Mouse (Mus musculus): ENCODE measurements at regions not wholly inside any gene's neighbourhood (a gene's known extent, or its start where the extent isn't known, plus 50 kb on each side); places are given as distances from the start of the nearest gene placed in this dataset.
"Not testable (repeated sequence)": the region's sequence is repeated elsewhere in the genome, so short reads cannot be mapped to it uniquely, and the experiment has no call there.

DNA sequence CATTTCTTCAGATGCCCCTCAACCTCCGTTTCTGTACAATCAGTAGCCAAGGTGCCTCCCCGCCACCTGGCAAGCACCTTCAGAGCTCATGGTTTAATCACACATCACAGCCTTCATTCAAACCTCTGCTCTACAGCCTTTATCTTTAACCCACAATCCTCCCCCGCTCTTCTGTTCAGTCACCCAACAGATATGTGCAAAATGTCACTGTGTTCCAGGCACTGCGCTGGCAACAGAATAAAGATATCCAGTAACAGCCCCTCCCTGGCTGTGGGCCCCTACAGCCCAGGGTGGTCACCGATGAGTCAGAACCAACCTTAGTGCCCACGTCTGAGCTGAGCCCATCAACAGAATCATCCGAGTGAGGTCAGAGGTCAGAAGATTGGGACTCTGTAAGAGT, 54.3 kb upstream of the Ddr1 start:
- no peak for DNase-seq

DNA sequence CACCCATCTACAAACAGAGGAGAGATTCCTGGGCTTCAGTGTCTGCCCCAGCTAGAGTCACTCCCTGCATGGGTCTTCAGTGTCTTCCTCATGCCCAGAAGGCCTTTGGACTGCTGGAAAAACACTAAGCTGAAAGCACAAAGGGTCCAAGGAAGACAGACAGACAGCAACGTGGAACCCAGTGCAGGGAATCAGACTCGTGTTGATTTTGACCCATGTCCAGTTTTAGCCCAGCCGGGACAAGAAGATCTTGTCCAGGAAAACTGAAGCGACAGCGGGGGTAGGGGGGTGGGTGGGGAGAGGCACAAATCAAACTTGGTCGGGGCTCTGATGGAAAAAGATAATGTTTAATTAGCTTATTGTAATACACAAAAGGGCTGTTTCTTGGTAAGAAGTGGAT, 55.3 kb upstream of the Ddr1 start:
- DNase-seq, result peak in 1 of 2 experiments; percentile 56

DNA sequence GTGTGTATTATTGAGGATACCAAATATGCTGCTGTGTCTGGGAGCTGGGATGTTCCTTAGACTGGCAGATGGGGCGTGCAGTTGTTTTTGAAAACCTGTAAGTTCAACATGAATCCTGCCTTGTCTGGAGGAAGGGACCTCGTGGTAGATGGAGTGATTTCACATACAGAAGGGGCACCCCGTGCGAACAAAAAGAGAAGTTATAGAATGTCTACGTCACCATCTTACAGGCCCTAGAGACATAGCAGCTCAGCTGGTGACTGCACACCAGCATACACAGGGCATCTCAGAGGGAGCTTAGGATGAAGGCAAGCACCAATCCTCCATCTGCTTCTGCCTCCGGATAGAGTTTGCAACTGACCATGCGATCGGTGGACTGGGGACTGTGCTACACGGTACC, 58.2 kb upstream of the Ddr1 start:
- no peak for DNase-seq

DNA sequence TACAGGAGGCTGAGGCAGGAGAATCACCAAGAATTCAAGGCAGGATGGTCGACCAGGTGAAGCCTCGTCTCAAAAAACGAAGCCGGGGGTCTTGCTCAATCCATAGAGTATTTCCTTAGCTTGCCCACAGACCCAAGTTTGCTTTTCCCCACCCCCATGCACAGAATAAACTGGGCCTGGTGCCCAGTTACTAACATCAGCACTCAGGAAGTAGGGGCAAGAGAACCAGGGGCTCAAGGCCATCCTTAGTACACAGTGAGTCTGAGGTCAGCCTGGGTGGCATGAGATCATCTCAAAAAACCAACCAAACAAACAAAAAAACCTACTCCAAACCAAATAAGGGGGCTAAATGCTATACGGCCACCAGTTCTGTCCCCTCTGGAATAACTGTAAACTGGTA, 58.4 kb upstream of the Ier3 start:
- DNase-seq, result no peak

DNA sequence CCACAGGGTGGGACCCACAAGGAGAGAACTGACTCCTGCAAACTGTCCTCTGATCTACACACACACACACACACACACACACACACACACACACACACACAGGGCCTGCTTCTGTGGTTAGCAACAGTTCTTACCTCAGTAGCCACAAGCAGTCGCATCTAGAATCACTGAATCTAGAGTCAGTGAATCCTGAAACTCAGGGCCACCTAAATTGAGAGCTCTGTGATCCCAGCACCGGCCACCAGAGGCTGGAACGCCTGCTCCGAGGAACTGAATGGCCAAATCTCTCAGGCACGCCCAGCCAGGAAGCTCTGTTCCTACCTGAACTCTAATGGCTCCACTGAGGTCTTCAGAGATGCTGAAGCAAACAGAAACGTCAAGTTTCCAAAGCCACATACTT, 57.6 kb upstream of the Ier3 start:
- DNase-seq, result peak; percentile 20 to 72

DNA sequence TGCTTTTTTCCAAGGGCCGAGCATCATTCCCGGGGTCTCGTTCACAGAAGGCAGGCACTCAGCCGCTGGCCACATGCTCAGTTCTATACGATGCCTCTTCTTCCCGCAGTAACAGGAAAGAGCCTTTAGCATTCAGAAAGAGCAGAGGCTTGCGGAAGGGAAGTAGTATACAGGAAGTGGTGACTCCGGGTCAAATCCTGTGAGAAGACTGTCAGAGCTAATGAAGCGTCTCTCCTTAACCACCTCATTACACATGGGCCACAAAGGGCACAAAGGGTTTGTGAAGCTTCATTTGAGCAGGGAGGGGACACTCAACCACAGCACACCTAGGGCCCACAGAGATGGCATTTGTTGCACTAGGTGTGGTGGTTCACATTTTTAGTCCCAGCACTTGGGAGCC, 55.1 kb upstream of the Ier3 start:
- DNase-seq, result no peak

DNA sequence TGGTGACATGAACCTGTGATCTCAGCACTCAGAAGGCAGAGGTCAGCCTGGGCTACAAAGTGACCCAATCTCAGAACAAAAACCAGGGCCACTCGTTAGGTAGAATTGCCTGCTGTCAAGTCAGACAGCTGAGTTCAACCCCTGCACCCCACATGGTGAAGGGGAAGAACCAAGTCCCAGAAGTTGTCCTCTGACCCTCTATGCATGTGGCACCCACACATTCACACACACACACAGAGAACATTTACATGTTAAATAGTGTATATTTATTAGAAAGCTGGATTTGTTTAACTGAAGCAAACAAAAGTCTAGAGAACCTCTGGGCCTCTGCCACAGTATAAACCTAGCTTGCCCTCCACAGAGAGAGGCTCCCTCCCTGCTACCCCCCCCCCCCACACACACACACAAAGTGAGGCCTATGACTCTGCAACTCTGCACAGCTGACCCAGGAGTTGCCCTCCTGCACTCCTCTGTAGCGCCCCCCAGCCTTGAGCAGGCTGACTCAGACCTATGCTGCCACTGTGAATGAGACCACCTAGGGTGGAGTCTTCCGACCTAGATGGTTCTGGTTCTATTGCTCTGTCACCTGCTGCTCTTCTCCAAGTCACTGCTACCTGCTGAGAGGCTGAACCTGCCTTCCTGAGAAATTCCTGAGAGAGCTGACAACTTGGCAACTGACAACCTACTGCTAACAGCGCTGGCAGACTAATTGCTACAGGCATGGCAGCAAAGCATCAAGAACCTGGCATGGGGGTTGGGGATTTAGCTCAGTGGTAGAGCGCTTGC, 52.1 kb upstream of the Ier3 start:
- no peak for DNase-seq

DNA sequence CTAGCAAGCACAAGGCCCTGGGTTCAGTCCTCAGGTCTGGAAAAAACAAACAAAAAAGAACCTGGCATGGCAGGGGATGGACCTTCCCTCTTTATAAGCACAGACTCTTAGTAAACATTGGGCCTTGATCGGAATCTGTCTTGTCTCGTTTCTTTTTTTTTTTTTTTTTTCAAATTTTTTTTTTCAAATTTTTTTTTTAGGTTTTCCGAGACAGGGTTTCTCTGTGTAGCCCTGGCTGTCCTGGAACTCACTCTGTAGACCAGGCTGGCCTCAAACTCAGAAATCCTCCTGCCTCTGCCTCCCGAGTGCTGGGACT, 51.6 kb upstream of the Ier3 start:
- not testable (repeated sequence) for DNase-seq

DNA sequence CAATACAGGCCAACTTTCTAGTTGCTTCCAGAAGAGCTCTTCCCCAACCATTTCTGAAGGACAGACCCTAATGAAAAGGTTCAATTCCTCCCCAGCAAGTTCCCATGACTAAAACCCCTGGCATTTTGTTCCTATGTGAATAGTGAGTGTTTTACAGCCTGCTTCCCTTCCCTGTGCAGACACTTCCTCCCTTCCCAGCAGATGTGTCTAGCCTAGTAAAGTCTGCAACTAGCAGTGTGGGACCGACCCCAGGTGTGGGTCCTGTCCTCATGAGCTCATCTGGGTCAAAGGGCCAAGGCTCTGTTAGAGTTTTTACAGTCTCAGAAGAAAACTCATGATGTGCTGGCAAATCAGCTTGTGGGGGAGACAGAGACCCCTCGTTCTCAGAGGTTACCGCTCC, 50.9 kb upstream of the Ier3 start:
- no peak for DNase-seq

DNA sequence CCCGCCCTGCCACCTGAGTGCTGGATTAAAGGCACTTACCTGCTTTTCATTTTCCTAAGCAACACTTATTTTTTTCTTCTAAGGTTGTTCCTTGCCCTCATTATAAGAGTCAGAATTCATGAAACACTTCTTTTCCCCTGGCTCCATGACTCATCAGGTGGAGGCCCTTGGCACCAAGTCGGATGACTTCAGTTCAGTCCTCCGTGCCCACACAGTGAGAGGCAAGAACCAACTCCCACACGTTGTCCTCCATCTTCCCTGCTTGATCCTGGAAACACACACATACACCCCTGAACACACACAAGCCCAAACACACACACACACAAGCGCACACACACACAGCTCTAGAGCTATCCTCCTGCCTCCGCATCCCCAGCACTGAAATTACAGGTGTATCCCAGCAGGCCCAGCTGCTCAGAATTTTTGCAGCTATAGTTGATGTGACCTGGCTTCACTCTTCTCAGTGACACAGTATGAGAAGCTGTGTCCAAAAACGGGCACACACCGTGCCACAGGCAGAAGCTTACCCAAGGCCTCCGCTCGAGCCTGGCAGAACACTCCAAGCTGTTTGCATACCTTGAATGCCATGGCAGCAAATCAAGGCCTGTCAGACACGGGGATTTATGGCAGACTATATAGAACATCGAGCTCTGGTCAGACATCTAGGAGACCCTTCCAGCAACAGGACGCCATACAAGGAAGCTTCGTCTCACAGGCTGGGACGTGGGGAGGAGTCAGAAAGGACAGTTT, 49.7 kb upstream of the Ier3 start:
- no peak for DNase-seq

Data from kidney, postnatal 36 days (tissue).